Mouse (Mus musculus) heart, postnatal 0 days (tissue): ENCODE measurements around the gene Pgbd5.

Source experiments
- CTCF ChIP-seq: IDR thresholded peaks from 2 replicates; pipeline ENCODE4 v1.5.1; 2016; ENCODE audit warnings: antibody characterized with exemption, control low read depth, low read depth
- EP300 ChIP-seq: IDR thresholded peaks from 2 replicates; pipeline ENCODE4 v1.6.1; 2016; ENCODE audit warnings: antibody characterized with exemption, low read depth

GRCm38 (mm10) chr8:124421413-124421812 lies 18.0 kb downstream of the Pgbd5 start:
- TF ChIP-seq EP300 (no peak), CTCF (no peak)
